Mouse (Mus musculus): ENCODE data around the gene Msh4.

DNA sequence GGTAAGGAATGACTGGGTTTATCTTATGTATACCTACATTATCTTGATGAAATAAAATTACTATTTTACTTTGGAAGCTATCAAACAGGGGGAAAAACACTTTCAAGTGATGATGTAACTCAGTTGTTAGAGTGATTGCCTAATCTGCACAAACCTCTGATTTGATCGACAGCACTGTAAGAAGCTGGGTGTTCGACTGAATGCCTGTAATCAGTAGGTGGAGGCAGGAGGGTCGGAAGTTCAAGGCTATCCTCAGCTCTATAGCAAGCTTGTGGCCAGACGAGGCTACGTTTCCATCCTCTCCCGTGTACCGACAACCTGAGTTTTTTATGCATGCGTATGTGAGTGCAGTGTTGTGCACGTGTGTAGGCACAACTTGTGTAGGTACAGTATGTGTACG lies 80.7 kb downstream of the Msh4 start:
- TF ChIP-seq ZMIZ1 (IDR thresholded peaks at IDR 0.05; ENCODE audit: low read depth, low read length) (no peak), POLR2A (IDR thresholded peaks at IDR 0.05; ENCODE audit: control insufficient read depth in 1 of 2, insufficient read depth in 1 of 2, low read depth in 1 of 2, low read length in 2 of 2, poor library complexity in 1 of 2) (no peak), MXI1 (IDR thresholded peaks at IDR 0.05; ENCODE audit: low read depth, low read length) (no peak), TCF12 (IDR thresholded peaks at IDR 0.05; ENCODE audit: low read depth, low read length) (no peak), ZNF384 (IDR thresholded peaks at IDR 0.05; ENCODE audit: low read depth, low read length) (no peak), CTCF (IDR thresholded peaks at IDR 0.05 in 2 of 3, conservative IDR thresholded peaks at IDR 0.05 in 1 of 3; ENCODE audit: control insufficient read depth in 1 of 3, insufficient read depth in 1 of 3, low read depth in 2 of 3, low read length in 3 of 3, poor library complexity in 1 of 3, severe bottlenecking in 1 of 3) (no peak), EP300 (IDR thresholded peaks at IDR 0.05; ENCODE audit: low read depth in 1 of 2, low read length in 2 of 2) (no peak), CHD1 (IDR thresholded peaks at IDR 0.05; ENCODE audit: low read depth, low read length) (no peak), HCFC1 (IDR thresholded peaks at IDR 0.05; ENCODE audit: low read depth, low read length) (no peak), MAZ (IDR thresholded peaks at IDR 0.05; ENCODE audit: low read depth, low read length) (no peak)
